Mouse (Mus musculus): ENCODE measurements around the gene Sfmbt1.

GRCm38 (mm10) chr14:30734665-30735064 lies 20.0 kb downstream of the Sfmbt1 start:
- no peak for TF ChIP-seq CTCF (IDR thresholded peaks at IDR 0.05; ENCODE audit: borderline replicate concordance, control insufficient read depth, extremely low read depth, insufficient read depth, low read length, poor library complexity)
- no peak for TF ChIP-seq POLR2A (IDR thresholded peaks at IDR 0.05; ENCODE audit: control insufficient read depth, extremely low read depth, insufficient read depth, low read length, poor library complexity)

Measured in thymus, adult 2 months (tissue).